Mouse (Mus musculus) lung, embryonic 15.5 days (tissue): ENCODE measurements around the gene Lrrfip1. TPM values are rescaled to one million over a fixed set of nuclear protein-coding genes. Genes with fewer than 3 reads are reported as not detected.

ENCODE experiments used
- ATAC-seq: fragments of 200-750 bp; cut with Nextera tagmentation; 2 replicates; pipeline ENCODE4 v1.8.0; 2017; ENCODE audit warnings: moderate number of reproducible peaks, borderline replicate concordance; ENCODE audit not compliant: low FRiP score, low TSS enrichment; ENCODE audit errors: extremely low read depth
- H3K27ac ChIP-seq: fragments of 300-500 bp; sonication (generic); 2 replicates; pipeline ENCODE4 v1.5.1; 2015; ENCODE audit warnings: moderate library complexity, mild to moderate bottlenecking, inconsistent platforms
- H3K27me3 ChIP-seq: fragments of 300-500 bp; sonication (generic); 2 replicates; pipeline ENCODE4 v1.6.1; 2015; ENCODE audit warnings: inconsistent platforms
- H3K36me3 ChIP-seq: fragments of 300-500 bp; sonication (generic); 2 replicates; pipeline ENCODE4 v1.6.1; 2015; ENCODE audit warnings: inconsistent platforms
- H3K4me1 ChIP-seq: fragments of 300-500 bp; sonication (generic); 2 replicates; pipeline ENCODE4 v1.6.1; 2015; ENCODE audit warnings: inconsistent platforms
- H3K4me2 ChIP-seq: fragments of 300-500 bp; sonication (generic); 2 replicates; pipeline ENCODE4 v1.6.1; 2015; ENCODE audit warnings: inconsistent platforms, mild to moderate bottlenecking, moderate library complexity
- H3K4me3 ChIP-seq: fragments of 300-500 bp; sonication (generic); 2 replicates; pipeline ENCODE4 v1.5.1; 2015; ENCODE audit warnings: mild to moderate bottlenecking, inconsistent platforms
- H3K9ac ChIP-seq: fragments of 300-500 bp; sonication (generic); 2 replicates; pipeline ENCODE4 v1.6.1; 2015; ENCODE audit warnings: inconsistent platforms
- H3K9me3 ChIP-seq: fragments of 300-500 bp; sonication (generic); 2 replicates; pipeline ENCODE4 v1.6.1; 2016; ENCODE audit warnings: inconsistent platforms
- WGBS: fragments of 180-500 bp; shearing (Covaris S2); methylation state at CpG from one replicate; pipeline ENCODE4 v1.1.7; 2015; 5-methylcytosine and 5-hydroxymethylcytosine counted together
- polyA plus RNA-seq: library from polyadenylated mRNA; unstranded; fragments of >200 nt; fragmentation: Nextera tagmentation; extraction: Ambion mirVana; gene quantifications from 2 replicates; pipeline ENCODE4 v1.2.1, GENCODE M21; 2015

Gene Lrrfip1
- polyA plus RNA-seq, 1 experiment from 2014 or later: 60.6 TPM

- Histone ChIP-seq H3K9ac (no peak overlapping the region), H3K4me2 (no peak overlapping the region), H3K4me1 (no peaks in the 10 kb centered on the region), H3K36me3 (peaks cover 58% of the 10 kb centered on the region), H3K4me3 (no peak overlapping the region), H3K27me3 (no peaks in the 10 kb centered on the region), H3K9me3 (no peaks in the 10 kb centered on the region), H3K27ac (no peak overlapping the region)
- ATAC-seq: no peak
- WGBS: 72% methylated on average over 11 of the region's 11 CpGs
These were observed 123.6 kb downstream of the Lrrfip1 start for GRCm38 (mm10) chr1:91122121-91122520.

- no peaks in the 10 kb centered on the region for H3K9me3 ChIP-seq
- 88% methylated on average over 5 of the region's 5 CpGs for WGBS
- no peak overlapping the region for H3K4me3 ChIP-seq
- H3K27ac ChIP-seq: no peak overlapping the region
- ATAC-seq: no peak
- no peak overlapping the region for H3K4me2 ChIP-seq
- H3K27me3 ChIP-seq: no peaks in the 10 kb centered on the region
- H3K4me1 ChIP-seq: no peaks in the 10 kb centered on the region
- H3K9ac ChIP-seq: no peak overlapping the region
- H3K36me3 ChIP-seq: peaks cover 57% of the 10 kb centered on the region
These were observed 124.5 kb downstream of the Lrrfip1 start for GRCm38 (mm10) chr1:91123004-91123403.

- no peak overlapping the region for H3K27ac ChIP-seq
- H3K4me3 ChIP-seq: no peak overlapping the region
- H3K27me3 ChIP-seq: no peaks in the 10 kb centered on the region
- H3K4me1 ChIP-seq: no peaks in the 10 kb centered on the region
- no peak overlapping the region for H3K4me2 ChIP-seq
- peaks cover 61% of the 10 kb centered on the region for H3K36me3 ChIP-seq
- no peak for ATAC-seq
- H3K9me3 ChIP-seq: no peaks in the 10 kb centered on the region
- H3K9ac ChIP-seq: no peak overlapping the region
- 77% methylated on average over 3 of the region's 3 CpGs for WGBS
These were observed 124.9 kb downstream of the Lrrfip1 start for GRCm38 (mm10) chr1:91123466-91123865.

GRCm38 (mm10) chr1:91128849-91129248 lies 130.3 kb downstream of the Lrrfip1 start:
- H3K9me3 ChIP-seq: no peaks in the 10 kb centered on the region
- peaks cover 46% of the 10 kb centered on the region for H3K36me3 ChIP-seq
- 85% methylated on average over 4 of the region's 4 CpGs for WGBS
- H3K27ac ChIP-seq: no peak overlapping the region
- no peak overlapping the region for H3K4me2 ChIP-seq
- no peaks in the 10 kb centered on the region for H3K27me3 ChIP-seq
- H3K4me3 ChIP-seq: no peak overlapping the region
- H3K4me1 ChIP-seq: no peaks in the 10 kb centered on the region
- H3K9ac ChIP-seq: no peak overlapping the region
- no peak for ATAC-seq

- H3K27ac ChIP-seq: no peak overlapping the region
- no peak for ATAC-seq
- no peak overlapping the region for H3K4me3 ChIP-seq
- no peak overlapping the region for H3K9ac ChIP-seq
- H3K4me1 ChIP-seq: no peaks in the 10 kb centered on the region
- WGBS: 78% methylated on average over 2 of the region's 2 CpGs
- H3K4me2 ChIP-seq: no peak overlapping the region
- no peaks in the 10 kb centered on the region for H3K9me3 ChIP-seq
- no peaks in the 10 kb centered on the region for H3K36me3 ChIP-seq
- H3K27me3 ChIP-seq: no peaks in the 10 kb centered on the region
These were observed 138.5 kb downstream of the Lrrfip1 start for GRCm38 (mm10) chr1:91137036-91137435.

GRCm38 (mm10) chr1:91144813-91145212 lies 146.3 kb downstream of the Lrrfip1 start, which contains the start of gene Rbm44:
Gene Rbm44, plus strand, starts transcription at chr1:91145089.
- no peak within 1 kb of the TSS for H3K9ac ChIP-seq
- peak; percentile 52 for ATAC-seq
- WGBS: 69% methylated on average over 20 of the region's 20 CpGs

GRCm38 (mm10) chr1:91151509-91151908 lies 153.0 kb downstream of the Lrrfip1 start:
- Histone ChIP-seq H3K4me2 (no peak overlapping the region), H3K9ac (no peak overlapping the region), H3K27ac (no peak overlapping the region), H3K36me3 (no peaks in the 10 kb centered on the region), H3K27me3 (no peaks in the 10 kb centered on the region), H3K4me3 (no peak overlapping the region), H3K9me3 (no peaks in the 10 kb centered on the region), H3K4me1 (no peaks in the 10 kb centered on the region)
- ATAC-seq: no peak
- 55% methylated on average over 2 of the region's 2 CpGs for WGBS

More at GRCm38 (mm10) chr1:91144813-91145212, 146.3 kb downstream of the Lrrfip1 start, which contains the start of gene Rbm44:
- Histone ChIP-seq H3K4me1 (no peaks in the 10 kb centered on the region), H3K4me3 (0 out of 2 replicates have a peak within 1 kb of the TSS, but pooled peaks have one; percentile 12), H3K9me3 (no peaks in the 10 kb centered on the region), H3K27ac (no peak within 1 kb of the TSS), H3K4me2 (no peak within 1 kb of the TSS), H3K36me3 (no peaks in the 10 kb centered on the region), H3K27me3 (no peaks in the 10 kb centered on the region)

GRCm38 (mm10) chr1:91166798-91167197 lies 168.3 kb downstream of the Lrrfip1 start:
- ATAC-seq: no peak
- no peaks in the 10 kb centered on the region for H3K27me3 ChIP-seq
- no peak overlapping the region for H3K27ac ChIP-seq
- no peak overlapping the region for H3K4me2 ChIP-seq
- WGBS: 75% methylated on average over 6 of the region's 6 CpGs
- no peaks in the 10 kb centered on the region for H3K9me3 ChIP-seq
- no peaks in the 10 kb centered on the region for H3K4me1 ChIP-seq
- no peak overlapping the region for H3K9ac ChIP-seq
- no peaks in the 10 kb centered on the region for H3K36me3 ChIP-seq
- no peak overlapping the region for H3K4me3 ChIP-seq

GRCm38 (mm10) chr1:91169157-91169556 lies 170.6 kb downstream of the Lrrfip1 start:
- Histone ChIP-seq H3K27ac (no peak overlapping the region), H3K9me3 (no peaks in the 10 kb centered on the region), H3K4me2 (no peak overlapping the region), H3K9ac (no peak overlapping the region), H3K4me1 (no peaks in the 10 kb centered on the region), H3K36me3 (no peaks in the 10 kb centered on the region), H3K27me3 (no peaks in the 10 kb centered on the region), H3K4me3 (no peak overlapping the region)
- WGBS: 59% methylated on average over 4 of the region's 4 CpGs
- no peak for ATAC-seq

GRCm38 (mm10) chr1:91174796-91175195 lies 176.3 kb downstream of the Lrrfip1 start:
- ATAC-seq: no peak
- Histone ChIP-seq H3K36me3 (no peaks in the 10 kb centered on the region), H3K9me3 (no peaks in the 10 kb centered on the region), H3K4me3 (no peak overlapping the region), H3K27ac (no peak overlapping the region), H3K9ac (no peak overlapping the region), H3K4me1 (peaks cover 5% of the 10 kb centered on the region), H3K4me2 (no peak overlapping the region), H3K27me3 (peaks cover 13% of the 10 kb centered on the region; the same call in 1 of the 2 replicates)
- WGBS: 81% methylated on average over 5 of the region's 5 CpGs

GRCm38 (mm10) chr1:91176026-91176425 lies 177.5 kb downstream of the Lrrfip1 start:
- no peak overlapping the region for H3K4me2 ChIP-seq
- no peak overlapping the region for H3K27ac ChIP-seq
- 35% methylated on average over 3 of the region's 3 CpGs for WGBS
- no peak overlapping the region for H3K4me3 ChIP-seq
- no peak for ATAC-seq
- no peaks in the 10 kb centered on the region for H3K36me3 ChIP-seq
- H3K27me3 ChIP-seq: peaks cover 23% of the 10 kb centered on the region; the same call in 1 of the 2 replicates
- H3K4me1 ChIP-seq: peaks cover 17% of the 10 kb centered on the region
- H3K9ac ChIP-seq: no peak overlapping the region
- H3K9me3 ChIP-seq: no peaks in the 10 kb centered on the region

- Histone ChIP-seq H3K9me3 (no peaks in the 10 kb centered on the region), H3K27me3 (peaks cover 23% of the 10 kb centered on the region; the same call in 1 of the 2 replicates), H3K9ac (no peak overlapping the region), H3K4me1 (peaks cover 26% of the 10 kb centered on the region), H3K4me3 (no peak overlapping the region), H3K4me2 (no peak overlapping the region), H3K36me3 (no peaks in the 10 kb centered on the region), H3K27ac (no peak overlapping the region)
- no peak for ATAC-seq
- 62% methylated on average over 4 of the region's 4 CpGs for WGBS
These were observed 178.3 kb downstream of the Lrrfip1 start for GRCm38 (mm10) chr1:91176871-91177270.
